Mouse (Mus musculus) liver, embryonic 16.5 days (tissue): ENCODE measurements around the gene Pik3ip1. TPM values are rescaled to one million over a fixed set of nuclear protein-coding genes. Genes with fewer than 3 reads are reported as not detected.

ENCODE experiments used
- ATAC-seq: fragments of 200-750 bp; cut with Nextera tagmentation; 2 replicates; pipeline ENCODE4 v1.8.0; 2017; ENCODE audit warnings: low read depth, mild to moderate bottlenecking, moderate number of reproducible peaks, moderate library complexity
- H3K27ac ChIP-seq: fragments of 300-500 bp; sonication (generic); 2 replicates; pipeline ENCODE4 v1.5.1; 2014; ENCODE audit warnings: mild to moderate bottlenecking, low read length
- H3K27me3 ChIP-seq: fragments of 300-500 bp; sonication (generic); 2 replicates; pipeline ENCODE4 v1.6.1; 2014; ENCODE audit warnings: low read depth, low read length, mixed read lengths; ENCODE audit not compliant: control insufficient read depth, insufficient read depth
- H3K36me3 ChIP-seq: fragments of 300-500 bp; sonication (generic); 2 replicates; pipeline ENCODE4 v1.6.1; 2014; ENCODE audit warnings: mild to moderate bottlenecking; ENCODE audit not compliant: control insufficient read depth, insufficient read depth
- H3K4me1 ChIP-seq: fragments of 300-500 bp; sonication (generic); 2 replicates; pipeline ENCODE4 v1.6.1; 2014; ENCODE audit warnings: low read depth, low read length, mixed read lengths; ENCODE audit not compliant: control insufficient read depth
- H3K4me2 ChIP-seq: fragments of 300-500 bp; sonication (generic); 2 replicates; pipeline ENCODE4 v1.6.1; 2014; ENCODE audit warnings: low read depth, low read length, mixed read lengths
- H3K4me3 ChIP-seq: fragments of 300-500 bp; sonication (generic); 2 replicates; pipeline ENCODE4 v1.5.1; 2014; ENCODE audit warnings: low read depth, mild to moderate bottlenecking, low read length
- H3K9ac ChIP-seq: fragments of 300-500 bp; sonication (generic); 2 replicates; pipeline ENCODE4 v1.6.1; 2014; ENCODE audit warnings: low read depth, low read length
- H3K9me3 ChIP-seq: fragments of 300-500 bp; sonication (generic); replicated peaks from 2 replicates; pipeline ENCODE4 v1.6.1; 2016; ENCODE audit warnings: low read length; ENCODE audit not compliant: control insufficient read depth
- WGBS: fragments of 180-500 bp; shearing (Covaris S2); extraction: QIAGEN DNeasy Blood & Tissue Kit; methylation state at CpG from one replicate; pipeline ENCODE4 v1.1.7; 2014; ENCODE audit not compliant: insufficient replicate concordance; 5-methylcytosine and 5-hydroxymethylcytosine counted together
- polyA plus RNA-seq: library from polyadenylated mRNA; unstranded; fragments of >200 nt; fragmentation: Nextera tagmentation; extraction: Ambion mirVana; gene quantifications from 2 replicates; pipeline ENCODE4 v1.2.1, GENCODE M21; 2015

The Pik3ip1 gene
- polyA plus RNA-seq, 1 experiment from 2014 or later = 1.4 TPM

DNA sequence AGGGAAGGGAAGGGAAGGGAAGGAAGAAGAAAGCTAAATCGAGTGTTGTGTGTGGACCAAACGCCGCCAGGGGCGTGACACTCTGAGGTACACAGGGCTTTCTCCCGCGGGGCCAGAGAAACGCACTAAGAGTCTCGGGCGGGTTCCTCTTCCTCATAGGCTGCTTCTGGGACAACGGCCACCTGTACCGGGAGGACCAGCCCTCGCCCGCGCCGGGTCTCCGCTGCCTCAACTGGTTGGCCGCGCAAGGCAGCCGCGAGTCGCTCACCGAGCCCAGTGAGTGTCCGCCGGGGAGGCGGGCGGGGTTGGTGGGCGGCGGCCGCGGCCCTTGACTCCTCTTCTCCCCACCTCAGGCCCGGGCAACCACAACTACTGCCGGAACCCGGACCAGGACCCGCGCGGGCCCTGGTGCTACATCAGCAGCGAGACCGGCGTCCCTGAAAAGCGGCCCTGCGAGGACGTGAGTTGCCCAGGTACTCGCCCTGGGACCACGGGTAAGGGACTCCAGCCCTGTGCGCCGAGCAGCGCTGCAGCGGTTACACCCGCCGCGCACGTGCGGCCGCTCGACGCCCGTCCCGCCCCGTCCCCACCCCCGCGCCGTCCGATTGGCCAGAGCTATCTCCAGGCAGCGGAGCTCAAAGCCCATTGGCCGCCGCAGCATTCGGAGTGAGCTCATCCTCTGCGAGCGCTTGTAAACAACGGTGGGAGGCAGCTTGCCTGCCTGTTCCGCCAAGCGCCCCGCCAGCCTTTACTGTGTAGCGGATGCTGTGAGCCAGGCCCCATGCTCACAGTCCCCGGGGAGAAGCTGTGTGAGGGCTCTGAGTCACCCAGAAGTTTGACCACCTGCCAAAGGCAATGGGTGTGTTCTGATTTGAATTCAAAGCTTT, 1.8 kb downstream of the Pik3ip1 start:
- Histone ChIP-seq H3K9ac (peak overlapping the region; percentile 44), H3K9me3 (no peaks in the 10 kb centered on the region), H3K4me3 (peak overlapping the region; percentile 54), H3K36me3 (no peaks in the 10 kb centered on the region), H3K4me2 (peak overlapping the region; percentile 79), H3K4me1 (peaks cover 18% of the 10 kb centered on the region), H3K27me3 (peaks cover 27% of the 10 kb centered on the region), H3K27ac (peak overlapping the region; percentile 45; the same call in 1 of the 2 replicates)
- peak; percentile 97 for ATAC-seq
- under 1% methylated on average over 75 of the region's 75 CpGs for WGBS

DNA sequence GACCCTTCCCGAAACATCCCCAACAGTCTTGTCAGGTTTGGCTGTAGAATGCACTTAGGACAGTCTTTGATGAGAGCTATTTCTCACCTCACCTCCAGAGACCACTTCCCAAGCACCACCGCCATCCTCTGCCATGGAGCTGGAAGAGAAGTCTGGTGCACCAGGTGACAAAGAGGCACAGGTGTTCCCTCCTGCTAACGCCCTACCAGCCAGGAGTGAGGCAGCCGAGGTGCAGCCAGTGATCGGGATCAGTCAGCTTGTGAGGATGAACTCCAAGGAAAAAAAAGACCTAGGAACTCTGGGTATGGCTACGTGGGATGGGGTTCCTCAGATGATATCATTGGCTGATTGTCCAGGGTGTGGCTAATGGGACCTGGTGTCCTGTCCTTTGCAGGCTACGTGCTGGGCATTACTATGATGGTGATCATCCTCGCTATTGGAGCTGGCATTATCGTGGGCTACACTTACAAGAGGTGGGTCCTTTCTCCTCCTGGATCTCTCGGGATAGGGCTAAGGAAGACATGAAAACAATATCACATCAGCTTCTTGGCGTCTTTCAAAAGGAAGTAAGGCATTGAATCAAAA, 3.0 kb downstream of the Pik3ip1 start:
- 68% methylated on average over 11 of the region's 11 CpGs for WGBS

GRCm38 (mm10) chr11:3334141-3334710, 4.0 kb downstream of the Pik3ip1 start:
- no peak for ATAC-seq
- H3K36me3 ChIP-seq = no peaks in the 10 kb centered on the region
- WGBS = 70% methylated on average over 11 of the region's 11 CpGs
- H3K27ac ChIP-seq = no peak overlapping the region
- H3K9me3 ChIP-seq = no peaks in the 10 kb centered on the region
- no peak overlapping the region for H3K4me3 ChIP-seq
- H3K4me2 ChIP-seq = no peak overlapping the region
- H3K4me1 ChIP-seq = peaks cover 18% of the 10 kb centered on the region
- no peak overlapping the region for H3K9ac ChIP-seq
- H3K27me3 ChIP-seq = peaks cover 27% of the 10 kb centered on the region

More for the DNA sequence above, 3.0 kb downstream of the Pik3ip1 start:
- Histone ChIP-seq H3K4me3 (no peak overlapping the region), H3K9me3 (no peaks in the 10 kb centered on the region), H3K27ac (no peak overlapping the region), H3K9ac (no peak overlapping the region), H3K27me3 (peaks cover 27% of the 10 kb centered on the region), H3K4me1 (peaks cover 18% of the 10 kb centered on the region), H3K36me3 (no peaks in the 10 kb centered on the region), H3K4me2 (no peak overlapping the region)
- ATAC-seq = no peak

- Histone ChIP-seq H3K36me3 (no peaks in the 10 kb centered on the region), H3K27ac (no peak overlapping the region), H3K4me3 (no peak overlapping the region), H3K9ac (no peak overlapping the region), H3K4me1 (peaks cover 18% of the 10 kb centered on the region), H3K27me3 (peaks cover 27% of the 10 kb centered on the region), H3K9me3 (no peaks in the 10 kb centered on the region), H3K4me2 (no peak overlapping the region)
- 19% methylated on average over 9 of the region's 9 CpGs for WGBS
- no peak for ATAC-seq
Observed at GRCm38 (mm10) chr11:3334711-3335316, 4.6 kb downstream of the Pik3ip1 start.

DNA sequence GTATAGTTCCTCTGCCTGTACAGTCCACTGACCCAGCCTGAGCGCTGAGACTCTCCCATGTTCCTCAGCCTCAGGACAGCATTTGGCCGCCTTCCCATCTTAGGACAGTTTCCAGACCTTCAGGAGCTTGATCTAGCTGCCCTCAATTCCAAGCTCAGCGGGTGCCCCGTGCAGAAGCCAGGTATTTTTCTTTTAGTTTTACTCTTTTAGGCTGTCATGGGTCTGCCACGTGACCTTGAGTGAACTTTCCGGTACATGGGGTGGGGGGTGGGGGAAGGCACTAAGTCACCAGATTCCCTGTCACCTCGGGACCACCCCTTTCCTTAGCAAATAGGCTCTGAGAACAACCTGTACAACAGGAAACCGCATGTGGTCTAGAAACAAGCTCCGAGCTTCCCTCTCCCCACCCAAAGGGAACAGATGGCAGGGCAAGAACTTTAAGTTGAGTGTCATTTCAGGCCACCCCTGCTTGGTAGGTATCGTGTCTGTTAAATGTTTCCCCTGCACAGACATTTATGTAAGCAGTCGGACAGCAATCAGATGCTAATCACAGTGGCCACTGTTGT, 5.5 kb downstream of the Pik3ip1 start:
- Histone ChIP-seq H3K27ac (no peak overlapping the region), H3K9me3 (no peaks in the 10 kb centered on the region), H3K4me3 (no peak overlapping the region), H3K9ac (no peak overlapping the region), H3K27me3 (peaks cover 23% of the 10 kb centered on the region), H3K4me1 (peaks cover 17% of the 10 kb centered on the region), H3K4me2 (peak overlapping the region; percentile 13; the same call in 1 of the 2 replicates), H3K36me3 (no peaks in the 10 kb centered on the region)
- 11% methylated on average over 11 of the region's 11 CpGs for WGBS
- no peak for ATAC-seq

DNA sequence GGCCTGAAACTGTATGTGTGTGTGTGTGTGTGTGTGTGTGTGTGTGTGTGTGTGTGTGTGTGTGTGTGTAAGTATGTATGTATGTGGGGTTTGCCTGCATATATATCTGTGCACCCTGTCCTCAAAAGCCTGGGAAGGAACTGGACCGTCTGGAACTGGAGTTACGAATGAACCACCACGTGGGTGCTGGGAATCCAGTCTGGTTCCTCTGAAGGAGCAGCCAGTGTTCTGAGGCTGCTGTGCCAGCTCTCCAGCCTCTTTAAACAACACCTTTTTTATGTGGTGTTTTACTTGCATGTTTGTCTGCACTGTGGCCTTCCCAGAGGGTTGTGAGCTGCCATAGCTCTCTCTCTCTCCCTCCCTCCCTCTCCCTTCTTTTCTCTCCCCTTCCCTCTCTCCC, 6.4 kb downstream of the Pik3ip1 start:
- Histone ChIP-seq H3K4me2 (no peak overlapping the region), H3K9me3 (no peaks in the 10 kb centered on the region), H3K27me3 (peaks cover 16% of the 10 kb centered on the region), H3K4me1 (peaks cover 10% of the 10 kb centered on the region), H3K4me3 (no peak overlapping the region), H3K36me3 (no peaks in the 10 kb centered on the region), H3K9ac (no peak overlapping the region), H3K27ac (no peak overlapping the region)
- no peak for ATAC-seq
- 50% methylated on average over 3 of the region's 3 CpGs for WGBS

GRCm38 (mm10) chr11:3337173-3337955, 7.2 kb downstream of the Pik3ip1 start:
- no peak overlapping the region for H3K4me3 ChIP-seq
- 40% methylated on average over 12 of the region's 12 CpGs for WGBS
- peaks cover 9% of the 10 kb centered on the region; the same call in 1 of the 2 replicates for H3K27me3 ChIP-seq
- no peak overlapping the region for H3K27ac ChIP-seq
- H3K9me3 ChIP-seq = no peaks in the 10 kb centered on the region
- H3K9ac ChIP-seq = no peak overlapping the region
- no peak overlapping the region for H3K4me2 ChIP-seq
- ATAC-seq = no peak
- H3K36me3 ChIP-seq = no peaks in the 10 kb centered on the region
- peaks cover 3% of the 10 kb centered on the region for H3K4me1 ChIP-seq

DNA sequence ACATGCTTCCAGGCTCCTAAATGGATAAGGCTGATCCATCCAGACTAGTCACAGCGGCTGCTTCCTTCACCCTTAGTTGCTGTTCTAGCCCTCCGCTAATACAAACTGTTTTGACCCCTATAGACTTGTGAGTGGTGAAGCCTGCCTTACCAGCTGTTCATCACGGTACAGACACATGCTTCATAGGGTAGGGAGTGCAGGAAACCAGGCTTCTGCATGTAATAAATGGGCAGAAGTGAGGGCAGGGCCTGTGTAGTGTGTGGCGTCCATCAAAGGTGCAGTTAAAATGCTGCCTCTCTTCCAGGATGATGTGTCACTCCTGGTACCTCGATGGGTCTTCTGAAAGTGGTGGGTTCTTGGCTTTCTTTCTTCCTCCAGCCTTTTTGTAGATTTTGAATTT, 7.8 kb downstream of the Pik3ip1 start:
- no peaks in the 10 kb centered on the region for H3K36me3 ChIP-seq
- no peak overlapping the region for H3K9ac ChIP-seq
- no peak for ATAC-seq
- no peak overlapping the region for H3K4me2 ChIP-seq
- no peak overlapping the region for H3K27ac ChIP-seq
- no peaks in the 10 kb centered on the region for H3K9me3 ChIP-seq
- H3K27me3 ChIP-seq = peaks cover 3% of the 10 kb centered on the region; the same call in 1 of the 2 replicates
- 60% methylated on average over 5 of the region's 5 CpGs for WGBS
- no peak overlapping the region for H3K4me3 ChIP-seq
- H3K4me1 ChIP-seq = no peaks in the 10 kb centered on the region
